Mouse (Mus musculus) induced T-regulatory cell, adult 2 months (primary cell): ENCODE measurements around the gene A830031A19Rik.

Source experiments
- DNase-seq: peaks from one replicate; pipeline ENCODE4 v3.0.0-alpha.2; 2012; ENCODE audit warnings: low read depth

The A830031A19Rik gene

DNA sequence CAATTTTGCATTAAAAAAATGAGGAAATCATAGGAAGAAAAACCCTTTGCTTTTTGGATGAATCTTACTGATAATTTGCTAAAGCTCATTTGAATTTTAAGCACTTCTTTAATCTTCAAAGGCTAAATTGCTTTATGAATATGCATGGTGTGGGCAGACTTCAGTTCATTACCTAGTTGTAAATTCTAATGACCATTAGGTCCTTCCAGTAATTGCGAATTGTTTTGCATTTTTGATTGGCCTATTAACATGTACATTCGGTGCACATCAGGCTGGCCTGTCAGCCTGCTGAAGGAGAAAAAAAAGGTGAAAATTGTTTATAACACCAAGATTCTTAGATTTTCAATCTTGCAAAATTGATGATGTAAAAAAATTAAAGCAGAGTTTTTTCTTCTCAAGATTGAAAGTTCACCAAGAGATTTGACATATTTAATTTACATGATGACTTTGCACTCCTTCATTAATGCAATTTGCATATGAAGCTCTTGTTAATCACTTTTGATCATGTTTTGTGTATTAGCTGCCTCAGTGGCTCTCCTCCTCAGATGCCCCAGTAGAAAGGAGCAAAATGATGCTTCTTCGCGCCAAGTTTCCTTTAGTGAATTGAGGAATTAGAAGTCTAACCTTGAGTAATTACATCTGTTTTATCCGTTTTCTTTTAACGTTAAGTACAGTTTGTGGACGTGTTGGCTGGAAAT lies 21.0 kb upstream of the A830031A19Rik start:
- DNase-seq: no peak

DNA sequence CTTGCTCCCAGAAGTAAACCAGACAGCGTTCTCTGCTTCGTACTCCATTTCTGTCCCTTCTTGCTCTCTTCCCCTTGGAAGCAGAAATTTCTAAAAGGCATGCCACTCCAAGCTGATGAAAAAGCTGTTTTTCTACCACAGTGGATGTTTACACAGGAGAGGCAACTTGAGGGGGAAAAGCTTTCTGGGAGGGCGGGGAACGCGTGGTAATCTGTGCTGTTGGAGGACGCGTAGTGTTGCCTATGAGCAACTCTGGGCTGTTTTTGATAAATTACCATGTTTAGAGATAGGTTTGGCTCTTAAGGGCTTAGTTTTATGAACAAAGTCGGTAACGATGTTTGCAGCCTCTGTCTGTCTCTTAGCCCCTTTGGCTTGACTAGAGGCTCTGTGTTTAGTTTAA lies 20.4 kb upstream of the A830031A19Rik start:
- no peak for DNase-seq

DNA sequence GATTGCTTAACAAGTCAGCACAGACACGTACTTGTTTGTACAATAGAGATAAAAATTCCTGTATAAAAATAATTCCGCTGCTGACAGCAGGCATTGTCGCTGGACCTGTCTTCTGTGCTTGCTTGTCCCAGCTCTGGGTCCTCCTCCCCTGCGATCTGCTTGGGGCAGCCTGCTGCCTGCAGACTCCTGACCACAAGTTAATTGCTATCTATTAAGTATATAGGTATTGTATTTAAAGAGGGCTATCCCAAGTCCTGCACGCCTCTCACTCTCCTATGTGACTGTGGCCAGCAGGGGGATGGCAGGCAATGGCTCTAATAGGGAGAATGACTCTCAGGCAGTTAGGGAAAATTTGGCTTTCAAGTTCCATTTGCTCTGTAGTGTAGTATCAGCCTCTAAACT lies 19.2 kb upstream of the A830031A19Rik start:
- no peak for DNase-seq

DNA sequence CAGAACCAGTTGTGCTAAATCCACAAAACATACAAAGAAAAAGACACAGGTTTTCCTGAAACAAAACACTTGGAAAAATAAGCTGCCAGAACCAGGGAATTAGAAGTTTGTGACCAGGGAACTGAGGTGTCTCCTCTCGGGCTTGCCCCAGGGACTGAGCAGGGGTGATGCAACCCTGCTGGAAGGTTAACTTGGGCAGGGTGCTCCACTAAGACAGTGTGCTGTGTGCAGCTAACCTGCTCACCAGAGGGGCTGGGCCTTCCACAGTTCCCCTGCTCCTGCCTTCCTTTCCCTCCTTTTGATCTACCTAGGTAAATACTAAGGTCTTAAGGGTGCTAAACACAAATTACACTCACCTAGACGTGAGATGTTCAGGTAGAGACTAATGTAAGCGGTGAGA lies 17.8 kb upstream of the A830031A19Rik start:
- no peak for DNase-seq

DNA sequence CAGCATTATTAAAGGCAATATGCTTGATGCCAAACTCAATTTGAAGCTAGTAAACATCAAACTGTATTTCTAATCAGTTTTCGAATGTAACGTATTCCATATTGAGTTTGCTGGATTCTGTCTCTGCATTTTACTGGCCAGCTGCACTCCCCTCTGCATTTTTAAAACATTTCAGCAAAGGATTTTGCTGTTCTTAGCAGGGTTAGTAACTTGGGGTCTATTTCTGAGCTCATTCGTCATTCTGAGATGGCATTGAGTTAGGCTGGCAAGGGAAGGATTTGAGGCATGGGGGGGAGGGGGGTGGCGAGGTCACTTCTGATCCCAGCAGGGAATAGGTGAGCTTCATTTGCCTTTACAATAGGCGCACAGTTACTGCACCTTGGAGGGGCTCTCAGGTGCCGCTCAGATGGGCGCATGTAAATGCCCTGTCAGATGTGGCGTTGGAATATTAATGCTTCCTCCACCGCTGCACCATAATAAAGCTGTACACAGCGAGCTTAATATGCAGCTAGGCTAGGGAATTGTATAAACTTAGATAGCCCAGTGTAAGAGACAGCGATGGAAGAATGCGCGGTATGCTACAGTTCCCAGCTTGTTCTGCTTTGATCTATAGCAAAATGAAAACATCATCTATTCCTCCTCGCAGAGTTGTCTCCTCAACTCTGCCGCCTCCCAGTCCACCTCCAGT lies 16.7 kb upstream of the A830031A19Rik start:
- DNase-seq: no peak

- DNase-seq: no peak
Measured at GRCm38 (mm10) chr11:24090443-24090842, 15.6 kb upstream of the A830031A19Rik start.

- no peak for DNase-seq
Measured at GRCm38 (mm10) chr11:24087069-24087468, 12.2 kb upstream of the A830031A19Rik start.

DNA sequence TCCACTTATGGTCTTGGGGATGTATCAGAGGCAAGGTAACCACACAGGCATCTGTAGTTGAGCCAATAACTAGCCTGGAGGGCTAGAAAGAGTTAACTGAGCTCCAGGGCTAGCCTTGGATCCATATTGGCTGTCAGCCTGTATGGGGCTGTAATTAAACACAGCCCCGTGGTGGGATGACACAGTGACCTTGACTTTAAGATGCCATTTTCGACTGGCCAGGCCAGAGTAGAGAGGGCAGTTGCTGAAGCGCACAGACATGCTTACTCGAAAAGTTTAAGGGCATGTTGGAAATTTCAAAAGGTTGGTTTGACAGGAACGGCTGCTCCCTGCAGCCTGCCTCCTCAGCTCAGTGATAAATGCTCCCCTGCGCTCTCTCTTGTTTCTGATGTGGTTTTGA lies 11.1 kb upstream of the A830031A19Rik start:
- no peak for DNase-seq

- DNase-seq: no peak
Measured at GRCm38 (mm10) chr11:24084590-24084989, 9.7 kb upstream of the A830031A19Rik start.

GRCm38 (mm10) chr11:24084077-24084476 lies 9.2 kb upstream of the A830031A19Rik start:
- DNase-seq: no peak

DNA sequence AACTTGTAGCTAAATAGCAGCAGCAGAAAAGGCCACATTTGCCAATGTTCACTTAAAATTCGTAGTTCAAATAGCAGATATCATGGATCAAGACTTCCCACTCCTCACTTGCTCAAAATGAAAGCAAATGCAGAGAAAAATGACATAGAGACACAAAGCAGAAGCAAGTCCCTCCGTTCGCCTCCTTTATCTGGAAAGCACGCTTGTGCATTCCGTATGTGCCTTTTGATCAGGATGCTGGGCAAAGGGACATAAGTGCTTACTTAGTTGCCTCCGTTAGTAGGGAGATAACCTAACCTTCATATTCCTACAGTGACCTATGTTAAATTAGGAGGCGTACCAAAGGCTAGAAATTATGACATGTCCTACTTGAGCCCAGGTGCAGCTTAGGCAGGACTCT lies 8.6 kb upstream of the A830031A19Rik start:
- DNase-seq: no peak

DNA sequence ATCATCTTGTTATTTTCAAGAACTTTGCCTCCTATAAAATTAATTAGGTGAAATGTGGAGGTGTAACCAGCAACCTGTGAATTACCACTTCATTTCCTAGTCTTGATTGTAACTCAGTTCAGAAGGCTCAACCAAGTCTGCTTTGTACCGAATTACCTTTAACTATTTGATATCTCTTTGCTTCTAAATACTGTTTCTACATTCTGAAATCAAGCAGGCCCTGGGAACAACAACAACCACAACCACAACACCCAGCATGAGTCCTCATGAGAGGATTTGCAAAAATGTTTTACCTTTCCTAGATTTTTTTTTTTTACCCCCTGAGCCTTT lies 8.2 kb upstream of the A830031A19Rik start:
- DNase-seq: no peak

DNA sequence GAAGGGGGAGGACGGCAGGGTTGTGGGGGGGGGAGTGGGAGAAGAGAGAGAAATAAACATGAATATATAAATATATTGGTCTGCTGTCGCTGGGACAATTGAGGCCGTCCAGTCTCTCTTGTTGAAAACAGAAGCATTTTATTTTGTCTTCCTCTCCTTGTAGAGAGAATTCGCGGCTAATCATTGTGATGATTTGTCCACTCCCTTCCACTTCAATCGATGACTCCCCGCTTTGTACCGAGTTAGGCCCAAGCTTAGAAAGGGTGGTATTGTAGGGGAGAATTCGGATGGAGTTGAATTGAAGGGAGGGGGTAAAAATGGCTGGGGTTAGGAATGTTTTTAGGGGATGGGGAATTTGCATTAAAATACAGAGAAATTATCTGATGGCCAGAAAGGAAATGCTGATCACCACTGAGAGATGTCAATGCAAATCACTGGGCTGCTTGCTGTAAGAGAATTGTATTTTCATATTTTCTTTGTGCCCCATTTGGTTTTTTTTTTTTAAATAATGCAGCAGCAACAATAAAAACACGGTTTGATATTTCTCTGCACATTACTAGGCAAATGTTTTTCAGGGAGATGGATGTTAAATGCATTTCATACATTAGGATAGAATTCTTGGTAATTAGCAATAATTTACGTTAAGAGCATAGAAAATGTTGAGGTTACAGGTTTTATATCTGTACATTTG lies 7.7 kb upstream of the A830031A19Rik start:
- no peak for DNase-seq

- no peak for DNase-seq
Measured at GRCm38 (mm10) chr11:24081687-24082384, 7.0 kb upstream of the A830031A19Rik start.

DNA sequence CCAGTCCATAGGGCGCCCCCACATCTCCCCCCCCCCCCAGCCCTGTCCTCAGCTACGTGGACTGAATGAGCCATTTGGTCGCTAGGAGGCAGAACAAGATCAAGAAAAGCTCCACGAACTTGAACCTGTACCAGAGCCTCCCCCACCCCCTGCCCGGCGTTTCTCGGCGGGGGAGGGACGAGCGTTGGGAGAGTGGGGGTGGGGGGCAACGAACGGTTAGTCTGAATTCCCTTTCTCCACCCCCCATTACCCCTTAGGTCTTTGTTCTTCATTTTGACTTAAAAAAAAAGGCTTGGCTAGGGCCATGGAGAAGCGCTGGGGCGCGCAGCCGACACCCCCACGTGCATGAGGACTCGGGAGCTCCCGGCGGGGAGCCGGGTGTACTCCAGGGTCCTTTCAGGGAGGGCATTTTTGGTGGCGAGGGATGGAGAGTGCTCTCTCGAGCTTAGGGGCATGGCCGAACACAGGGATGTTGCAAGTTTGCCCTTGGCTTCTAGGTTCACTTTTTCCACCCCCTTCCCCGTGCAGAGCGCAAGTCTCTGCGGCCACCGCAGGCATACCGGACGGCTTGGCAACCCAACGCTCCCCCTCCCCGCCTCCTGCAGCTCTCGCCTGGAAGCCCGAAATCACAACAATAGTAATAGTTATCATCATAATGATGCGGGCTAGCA lies 6.3 kb upstream of the A830031A19Rik start:
- DNase-seq: no peak

GRCm38 (mm10) chr11:24080541-24080940 lies 5.7 kb upstream of the A830031A19Rik start:
- no peak for DNase-seq

GRCm38 (mm10) chr11:24079392-24080391 lies 4.8 kb upstream of the A830031A19Rik start:
- peak; percentile 25 for DNase-seq

DNA sequence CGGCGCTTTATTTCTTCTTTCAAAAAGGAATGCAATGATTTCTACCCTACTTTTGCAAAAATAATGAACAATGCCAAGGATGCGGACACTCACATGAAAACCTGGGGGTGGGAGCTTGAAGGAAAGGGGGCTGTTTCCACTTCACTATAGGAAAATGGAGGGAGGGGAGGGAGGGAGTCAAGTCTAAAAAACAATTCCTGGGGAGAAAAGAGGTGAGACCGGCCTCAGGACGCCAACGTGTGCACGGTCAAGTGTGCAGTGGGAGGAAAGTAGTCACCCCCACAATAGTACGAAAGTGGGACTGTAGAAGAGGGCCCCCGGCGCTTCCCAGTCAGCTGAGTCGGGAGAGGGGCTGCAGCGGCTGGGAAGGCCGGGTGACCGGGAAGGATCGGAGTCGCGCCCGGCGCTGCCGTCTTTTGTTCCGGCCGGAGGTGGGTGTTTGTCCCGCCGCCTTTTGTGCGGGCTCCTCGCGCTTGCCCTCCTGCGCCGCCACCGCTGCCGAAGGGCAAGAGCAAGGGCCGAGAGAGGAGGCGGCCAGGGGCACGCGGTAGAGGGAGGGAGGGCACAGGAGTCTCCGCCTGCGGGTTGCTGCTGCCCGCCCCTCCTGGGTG lies 4.0 kb upstream of the A830031A19Rik start:
- no peak for DNase-seq

GRCm38 (mm10) chr11:24077795-24078705 lies 3.2 kb upstream of the A830031A19Rik start, which contains the start of gene Bcl11a:
Bcl11a (plus strand) TSS chr11:24078056.
- DNase-seq: no peak
